Mouse (Mus musculus) regulatory T cell (primary cell): ENCODE results near the gene Cacna1c.

Source experiments
- in situ Hi-C: fragments of 300-600 bp; cut with MboI, MseI; formaldehyde crosslinking; loops from one replicate; pipeline ENCODE4 v1.15.1; 2025; ENCODE audit warnings: high pct_unique_total_duplicates

Cacna1c gene

DNA sequence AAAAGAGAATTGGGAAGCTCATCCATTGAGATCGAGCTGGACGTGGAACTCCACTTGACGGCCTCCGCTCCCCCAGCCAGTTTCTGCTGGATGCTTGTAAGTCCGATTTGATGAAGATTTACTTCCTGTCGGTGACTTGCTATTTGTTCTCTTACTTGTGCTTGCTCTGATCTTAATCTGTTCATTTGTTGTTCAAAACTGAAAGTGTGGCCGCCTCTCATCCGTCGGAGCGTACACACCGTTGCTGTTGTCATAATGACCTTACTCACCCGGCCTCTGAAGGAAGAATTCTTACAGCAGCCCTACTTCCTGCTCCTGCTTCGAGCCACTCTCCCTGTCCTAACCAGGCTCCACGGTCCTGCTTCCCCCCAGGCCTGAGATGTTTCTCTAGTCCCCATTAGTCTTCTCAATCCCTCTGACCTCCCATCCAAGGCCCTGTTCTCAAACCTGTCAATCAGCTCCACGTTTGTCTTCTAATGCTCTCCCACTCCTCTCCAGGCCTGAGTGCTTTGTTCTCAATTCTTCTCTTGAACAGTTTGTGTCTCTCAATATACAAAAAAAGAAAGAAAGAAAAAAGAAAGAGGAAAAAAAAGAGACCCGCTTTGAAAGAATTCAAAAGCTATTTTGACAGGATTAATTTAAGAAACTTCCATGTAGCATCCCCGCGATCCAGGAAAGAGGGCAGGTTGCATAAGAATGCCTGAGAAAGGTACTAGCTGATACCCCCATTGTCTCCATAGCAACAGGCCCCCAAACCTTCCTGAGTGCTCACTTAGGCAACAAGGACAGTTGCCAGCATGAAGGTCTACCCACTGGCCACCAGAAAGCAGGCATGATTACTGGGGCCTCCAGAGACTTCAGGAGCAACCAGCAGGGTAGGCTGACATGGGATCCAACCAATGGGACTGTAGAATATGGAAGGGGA, 331.3 kb downstream of the Cacna1c start:
- in situ Hi-C loops, result no loop called here

DNA sequence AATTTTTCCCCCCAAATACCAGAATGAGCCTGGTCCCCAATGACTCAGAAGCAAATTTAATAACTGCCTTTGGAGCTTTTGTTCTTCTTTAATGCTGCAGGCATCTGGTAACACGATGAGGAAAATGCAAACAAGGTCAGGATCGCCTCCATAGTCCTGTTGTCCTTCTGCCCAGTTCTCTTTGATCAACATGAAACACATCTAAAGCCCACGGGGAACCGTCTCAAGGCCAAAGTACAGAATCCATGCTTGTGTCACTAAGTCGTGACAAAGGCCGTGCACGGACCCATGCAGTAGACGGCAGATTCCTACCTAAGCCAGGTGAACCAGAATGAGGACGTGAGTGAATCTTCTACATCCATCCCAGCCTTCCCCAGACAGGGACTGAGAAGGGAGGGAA, 333.5 kb downstream of the Cacna1c start:
- in situ Hi-C loops, result no loop called here

DNA sequence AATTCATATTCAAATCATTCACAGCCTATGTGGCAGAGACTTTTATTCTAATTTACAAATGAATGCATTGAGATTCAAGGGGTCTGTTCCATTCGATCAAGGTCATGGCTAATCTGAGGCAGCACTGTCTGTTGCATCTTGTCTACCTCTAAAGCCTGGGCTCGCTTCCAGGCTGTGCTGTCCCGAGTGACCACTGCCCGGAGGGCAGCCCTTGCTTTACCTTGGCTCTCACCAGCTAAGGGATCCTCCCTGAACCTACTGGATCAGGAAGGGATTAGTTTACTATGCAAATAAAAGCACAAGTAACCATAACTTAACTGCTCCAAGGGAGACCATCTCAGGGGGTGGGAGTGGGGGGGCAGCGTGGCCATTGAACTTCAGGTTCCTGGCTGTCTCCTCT, 334.1 kb downstream of the Cacna1c start:
- in situ Hi-C loops, result no loop called here

DNA sequence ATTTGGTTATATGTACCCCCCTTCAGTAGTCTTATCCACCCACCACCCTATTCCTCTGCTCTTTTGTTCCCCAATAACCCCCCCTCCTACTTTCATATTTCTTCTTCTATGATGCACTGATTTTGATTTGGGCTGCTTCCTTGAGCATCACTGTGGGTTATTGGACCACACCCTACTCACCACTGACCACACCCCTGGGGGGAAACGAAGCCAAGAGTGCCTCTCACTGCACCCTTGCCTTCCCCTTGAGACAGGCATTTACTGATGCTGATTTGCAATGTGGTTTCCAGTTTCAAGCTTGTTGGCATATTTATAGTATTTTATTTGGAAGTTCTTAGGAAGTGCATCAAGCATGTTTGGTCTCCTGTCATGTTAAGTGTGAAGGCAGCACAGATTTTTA, 337.8 kb downstream of the Cacna1c start:
- in situ Hi-C loops, result no loop called here

GRCm38 (mm10) chr6:118852131-118852530, 344.1 kb downstream of the Cacna1c start:
- in situ Hi-C loops, result no loop called here

GRCm38 (mm10) chr6:118851086-118851485, 345.1 kb downstream of the Cacna1c start:
- in situ Hi-C loops, result no loop called here

DNA sequence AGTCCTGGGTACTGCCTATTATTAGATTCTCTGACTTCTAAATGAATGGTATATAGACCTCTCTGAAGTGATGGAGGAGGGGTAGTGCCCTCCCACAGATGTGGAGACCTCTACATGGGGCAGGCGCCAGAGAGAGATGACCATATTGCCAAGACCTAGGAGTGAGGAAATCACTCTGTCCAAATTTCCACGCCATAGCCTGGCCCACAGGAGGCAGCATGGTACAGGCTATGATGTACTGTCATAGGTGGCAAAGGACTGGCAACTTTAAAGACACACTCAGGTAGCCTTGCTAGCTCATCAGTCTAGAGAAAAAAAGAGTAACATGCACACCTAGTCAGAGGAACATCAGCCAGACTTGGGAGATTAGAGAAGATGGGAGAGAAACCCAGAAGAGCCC, 347.6 kb downstream of the Cacna1c start:
- in situ Hi-C loops, result loop anchor here (25.0 kb wide), 1 partner anchor 1764 kb away; no protein-coding TSS in a partner anchor

DNA sequence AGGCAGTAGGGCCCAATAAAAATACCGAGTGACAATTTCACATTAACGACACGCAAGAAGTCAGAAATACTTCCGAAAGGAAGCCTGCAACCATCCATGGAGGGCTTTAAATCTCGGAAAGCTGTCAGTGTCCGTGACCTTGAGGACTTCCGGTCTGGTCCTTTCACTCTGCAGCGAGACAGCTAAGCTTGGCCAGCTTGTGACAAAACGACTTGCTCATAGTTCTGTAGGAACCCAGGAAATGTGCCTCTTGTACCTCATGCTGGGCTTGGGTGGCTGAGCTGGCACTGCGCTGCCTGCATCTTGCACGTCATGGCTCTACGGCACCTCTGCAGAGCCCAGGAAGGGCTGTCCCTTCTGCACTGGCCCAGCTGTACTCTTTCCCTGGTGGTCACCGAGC, 348.5 kb downstream of the Cacna1c start:
- in situ Hi-C loops, result loop anchor here (25.0 kb wide), 1 partner anchor 1765 kb away; no protein-coding TSS in a partner anchor

GRCm38 (mm10) chr6:118845829-118846228, 350.4 kb downstream of the Cacna1c start:
- in situ Hi-C loops, result loop anchor here (25.0 kb wide), 1 partner anchor 1766 kb away; no protein-coding TSS in a partner anchor

DNA sequence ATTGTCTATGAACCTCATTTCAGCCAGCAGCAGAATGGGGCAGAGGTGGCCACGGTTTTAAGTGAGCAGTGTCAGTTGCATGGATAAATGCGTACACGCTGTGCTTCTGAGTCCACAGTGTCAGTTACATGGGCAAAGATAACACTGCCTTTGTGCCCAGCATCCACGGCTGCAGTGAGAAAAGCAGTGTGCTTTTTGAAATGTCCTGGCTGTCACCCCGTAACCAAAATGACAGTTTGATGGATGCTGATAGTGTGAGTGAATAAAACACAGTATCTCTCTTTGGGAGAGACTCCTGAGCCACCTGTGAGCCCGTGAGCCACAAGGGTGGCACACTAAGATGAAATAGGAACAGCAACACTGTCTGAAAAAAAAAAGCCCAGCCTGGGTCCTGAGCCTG, 351.0 kb downstream of the Cacna1c start:
- in situ Hi-C loops, result loop anchor here (25.0 kb wide), 1 partner anchor 1767 kb away; no protein-coding TSS in a partner anchor

- in situ Hi-C loops, result loop anchor here (25.0 kb wide), 1 partner anchor 1769 kb away; no protein-coding TSS in a partner anchor
These were observed 352.7 kb downstream of the Cacna1c start for GRCm38 (mm10) chr6:118843566-118843965.

DNA sequence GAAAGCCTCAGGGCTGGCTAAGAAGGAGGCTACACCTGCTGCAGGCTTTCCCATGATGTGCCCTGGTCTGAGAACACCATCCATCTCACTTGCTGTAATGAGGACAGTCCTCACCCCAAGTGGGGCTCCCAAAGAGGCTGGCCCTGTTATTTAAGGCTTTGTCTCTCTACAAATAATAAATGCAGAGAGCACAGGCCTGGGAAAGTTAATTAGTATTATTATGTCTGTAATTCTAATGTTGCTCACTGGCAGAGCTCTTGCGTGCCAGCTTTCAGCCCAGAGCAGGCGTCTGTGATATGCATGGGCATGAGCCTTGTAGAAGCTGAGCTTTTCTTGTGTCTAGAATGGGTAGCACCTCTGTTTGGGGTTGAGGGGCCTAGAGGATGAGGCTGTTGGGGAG, 354.3 kb downstream of the Cacna1c start:
- in situ Hi-C loops, result loop anchor here (25.0 kb wide), 1 partner anchor 1770 kb away; no protein-coding TSS in a partner anchor

DNA sequence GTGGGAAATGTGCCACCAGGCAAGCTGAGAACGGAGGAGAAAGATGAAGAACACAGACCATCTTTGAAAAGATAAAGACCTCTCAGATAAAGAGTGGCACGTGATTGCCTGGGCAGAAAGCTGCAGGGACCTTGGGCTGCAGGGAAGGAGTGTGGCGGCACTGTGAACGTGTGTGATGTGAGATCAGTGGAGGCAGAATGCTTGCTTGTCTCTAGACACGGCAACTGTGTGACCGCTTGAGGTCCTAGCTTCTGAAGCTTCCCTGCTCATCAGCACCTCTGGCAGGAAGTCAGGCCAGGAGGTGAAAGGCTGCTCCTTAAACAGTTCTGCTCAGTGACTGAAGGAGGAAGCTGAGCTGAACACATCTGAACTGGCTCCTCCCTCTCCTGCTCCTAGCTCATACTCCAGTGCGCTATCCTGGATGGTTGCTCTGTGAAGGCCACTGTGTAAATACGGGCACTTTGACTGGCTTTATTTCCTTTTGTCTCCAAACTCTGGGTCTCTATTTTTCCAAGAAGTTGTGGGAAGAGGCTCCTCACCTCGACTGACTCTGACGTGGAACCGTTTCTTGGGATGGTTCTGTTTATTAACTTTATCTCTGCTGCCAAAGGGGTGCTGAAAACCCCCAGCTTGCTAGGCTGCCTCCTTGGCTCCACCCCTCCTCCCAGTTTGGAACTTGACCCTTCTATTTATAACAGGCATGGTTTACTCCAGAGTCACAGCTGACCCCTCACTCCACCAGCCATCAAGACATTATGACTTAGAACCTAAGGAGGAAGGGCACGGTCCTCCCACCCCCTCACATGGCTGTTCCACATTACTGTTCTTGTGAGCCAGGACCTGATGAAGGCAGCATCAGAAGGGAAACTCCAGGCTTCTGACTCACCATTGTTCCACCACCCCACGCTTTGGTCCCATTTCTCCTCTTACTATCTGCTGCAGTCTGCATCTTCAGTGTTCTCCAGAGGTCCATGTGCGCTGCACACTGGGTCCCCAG, 357.0 kb downstream of the Cacna1c start:
- in situ Hi-C loops, result loop anchor here (25.0 kb wide), 1 partner anchor 1773 kb away; no protein-coding TSS in a partner anchor

- in situ Hi-C loops, result loop anchor here (25.0 kb wide), 1 partner anchor 1776 kb away; no protein-coding TSS in a partner anchor
These were observed 359.5 kb downstream of the Cacna1c start for GRCm38 (mm10) chr6:118836693-118837092.

DNA sequence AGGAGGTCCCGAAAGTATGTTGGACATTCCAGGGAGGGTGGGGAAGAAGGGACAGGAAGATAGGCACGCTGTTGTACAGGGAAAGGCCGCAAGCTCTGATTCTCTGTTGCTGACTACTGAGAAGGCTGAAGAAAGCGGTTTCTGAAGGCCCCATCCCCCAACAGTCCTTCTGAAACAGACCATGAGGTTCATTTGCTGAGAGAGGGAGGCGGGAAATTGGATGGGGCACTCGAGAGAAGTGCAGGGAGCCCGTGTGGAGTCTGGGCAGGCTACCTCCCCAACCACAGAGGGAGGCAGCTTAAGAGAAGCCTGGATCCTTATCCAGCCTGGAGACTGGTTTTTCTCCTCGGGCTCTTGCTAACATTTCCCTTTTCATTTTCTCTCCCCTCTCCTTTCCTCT, 362.2 kb downstream of the Cacna1c start:
- in situ Hi-C loops, result loop anchor here (25.0 kb wide), 1 partner anchor 1778 kb away; no protein-coding TSS in a partner anchor

DNA sequence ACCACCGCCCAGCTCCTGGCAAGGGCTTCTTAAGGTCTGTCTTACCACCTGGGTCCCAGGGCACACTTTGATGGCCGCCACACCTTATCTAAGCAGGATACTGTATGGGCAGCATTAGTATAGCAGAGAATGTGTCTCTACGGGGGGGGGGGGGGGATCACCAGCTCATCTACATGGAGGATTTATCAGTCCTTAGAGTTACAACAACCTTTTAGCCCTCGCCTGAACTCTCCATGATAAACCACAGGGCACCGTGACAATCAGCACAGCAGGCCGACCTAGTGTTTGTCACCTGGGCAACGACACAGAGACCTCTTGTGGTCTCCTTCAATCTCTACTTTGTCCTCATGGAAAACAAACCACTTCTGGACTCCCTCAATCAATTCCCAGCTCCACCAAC, 363.2 kb downstream of the Cacna1c start:
- in situ Hi-C loops, result loop anchor here (25.0 kb wide), 1 partner anchor 1779 kb away; no protein-coding TSS in a partner anchor

- in situ Hi-C loops, result loop anchor here (25.0 kb wide), 1 partner anchor 1780 kb away; no protein-coding TSS in a partner anchor
These were observed 363.6 kb downstream of the Cacna1c start for GRCm38 (mm10) chr6:118832616-118833015.

DNA sequence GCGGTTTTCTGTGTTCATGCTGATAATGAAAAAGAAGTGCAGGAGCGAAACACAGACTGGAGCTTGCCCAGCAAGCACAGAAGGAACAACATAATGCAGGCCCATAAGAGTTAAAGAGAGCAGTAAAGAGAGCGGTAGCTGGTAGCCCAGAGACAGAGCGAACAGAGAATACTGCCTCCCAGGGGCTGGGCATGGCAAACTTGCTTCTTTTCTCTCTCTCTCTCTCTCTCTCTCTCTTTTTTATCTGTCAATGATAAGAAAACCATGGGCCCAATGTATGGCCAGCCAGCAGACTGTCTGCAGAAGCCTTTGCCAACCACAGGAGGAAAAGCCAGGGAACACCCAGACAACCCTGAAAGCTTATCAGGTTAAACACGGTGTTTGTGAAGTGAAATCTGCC, 365.4 kb downstream of the Cacna1c start:
- in situ Hi-C loops, result loop anchor here (25.0 kb wide), 1 partner anchor 1781 kb away; no protein-coding TSS in a partner anchor

DNA sequence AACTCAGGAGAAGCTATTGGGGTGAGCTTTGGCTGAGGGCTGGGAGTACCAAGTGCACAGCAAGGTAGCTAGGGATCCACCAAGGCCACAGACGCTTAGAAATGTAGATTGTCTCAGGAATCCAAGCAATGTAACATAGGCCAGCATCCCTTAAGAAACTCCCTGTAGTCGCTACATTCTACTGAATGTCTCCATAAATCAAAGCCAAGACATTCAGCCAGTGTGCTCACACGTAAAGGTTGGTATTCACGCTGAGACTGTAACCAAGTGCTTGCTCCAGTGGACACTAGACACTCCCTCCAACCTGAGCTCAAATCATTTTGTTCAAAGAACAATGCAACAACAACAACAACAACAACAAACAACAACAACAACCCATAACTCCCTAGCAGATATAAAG, 368.0 kb downstream of the Cacna1c start:
- in situ Hi-C loops, result loop anchor here (25.0 kb wide), 1 partner anchor 1784 kb away; no protein-coding TSS in a partner anchor

DNA sequence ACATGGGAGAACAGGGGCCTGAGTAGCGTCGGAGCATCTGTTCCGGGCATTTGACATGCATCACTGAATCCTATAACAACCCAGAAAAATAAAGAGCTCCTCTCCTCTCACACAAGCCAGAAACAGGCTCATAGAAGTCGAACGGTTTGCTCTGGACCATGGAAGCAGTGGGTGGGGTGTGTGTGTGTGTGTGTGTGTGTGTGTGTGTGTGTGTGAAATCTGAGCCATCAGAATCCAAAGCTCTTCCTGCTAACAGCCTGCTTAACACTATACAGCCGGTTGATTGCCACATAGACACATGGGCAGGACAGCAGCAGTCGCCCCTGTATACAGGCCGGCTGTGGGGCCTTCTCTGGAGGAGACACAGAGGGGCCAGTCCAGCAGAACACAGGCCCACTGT, 368.7 kb downstream of the Cacna1c start:
- in situ Hi-C loops, result loop anchor here (25.0 kb wide), 1 partner anchor 1785 kb away; no protein-coding TSS in a partner anchor

DNA sequence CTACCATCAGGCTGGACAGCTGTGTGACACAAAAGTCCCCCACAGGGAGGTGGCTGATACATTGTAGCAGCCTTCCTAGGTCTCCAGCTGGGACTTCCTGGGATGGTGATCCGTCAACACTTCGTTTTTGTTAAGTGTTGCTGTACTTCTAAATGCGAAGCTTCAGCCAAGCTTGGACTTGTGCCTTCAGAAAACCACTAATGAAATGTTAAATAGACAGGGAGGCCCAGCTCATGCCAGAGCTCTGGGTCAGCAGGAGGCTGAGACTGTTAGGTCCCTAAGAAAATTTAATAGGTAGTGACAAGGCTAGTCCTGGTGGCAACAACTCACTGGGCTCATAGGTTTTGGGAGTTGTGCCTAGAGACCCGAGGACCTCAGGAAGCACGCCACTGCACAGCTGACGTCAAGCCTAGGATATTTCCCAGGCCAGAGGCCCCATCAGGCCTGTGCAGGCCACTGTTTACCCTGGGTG, 370.8 kb downstream of the Cacna1c start:
- in situ Hi-C loops, result loop anchor here (25.0 kb wide), 1 partner anchor 1787 kb away; no protein-coding TSS in a partner anchor
